Mouse (Mus musculus) layer of hippocampus, postnatal 14 days (tissue): ENCODE measurements around the gene Espnl. TPM values are rescaled to one million over a fixed set of nuclear protein-coding genes. Genes with fewer than 3 reads are reported as not detected.

Experiments
- DNase-seq, 2 experiments: peaks; one replicate each; pipeline ENCODE4 v3.0.0; 2021 to 2022; ENCODE audit warnings: low spot score in 2 of 2, mixed read lengths in 1 of 2
- total RNA-seq, 2 experiments: library from RNA; stranded (reverse); gene quantifications; 2 replicates each; pipeline ENCODE4 v1.2.3; 2021

The Espnl gene
- total RNA-seq, 2 experiments from 2014 or later: 0.05 to 0.10 TPM

- DNase-seq: no peak
These were observed 51.5 kb downstream of the Espnl start for GRCm38 (mm10) chr1:91373414-91373835.

DNA sequence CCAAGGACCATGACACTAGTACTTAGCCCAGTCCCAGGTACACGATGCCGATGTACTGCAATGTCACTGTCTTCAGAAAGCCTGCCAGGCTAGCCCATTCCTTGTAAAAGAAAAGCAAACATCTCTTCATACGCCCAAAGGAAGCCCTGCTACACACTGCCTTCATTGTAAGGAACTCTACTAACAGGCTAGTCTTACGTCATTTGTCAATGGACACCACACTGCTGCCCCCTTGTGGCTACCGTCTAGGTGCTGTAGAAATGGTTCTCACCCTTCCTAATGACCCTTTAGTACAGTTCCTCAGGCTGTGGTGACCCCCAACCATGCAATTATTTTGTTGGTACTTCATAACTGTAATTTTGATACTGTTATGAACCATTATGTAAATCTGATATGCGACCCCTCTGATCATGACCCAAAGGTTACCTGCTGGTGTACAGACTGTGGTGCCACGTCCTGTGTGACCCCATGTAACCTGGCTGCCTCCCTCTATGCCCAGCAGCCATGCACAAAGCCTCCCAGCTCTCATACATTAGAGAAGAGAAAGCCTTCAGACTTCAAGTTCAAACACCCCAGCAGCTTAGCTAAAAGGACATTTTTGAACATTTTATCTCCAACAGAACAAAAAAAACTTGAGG is 58.7 kb downstream of the Espnl start:
- DNase-seq: peak; percentile 71 to 76

DNA sequence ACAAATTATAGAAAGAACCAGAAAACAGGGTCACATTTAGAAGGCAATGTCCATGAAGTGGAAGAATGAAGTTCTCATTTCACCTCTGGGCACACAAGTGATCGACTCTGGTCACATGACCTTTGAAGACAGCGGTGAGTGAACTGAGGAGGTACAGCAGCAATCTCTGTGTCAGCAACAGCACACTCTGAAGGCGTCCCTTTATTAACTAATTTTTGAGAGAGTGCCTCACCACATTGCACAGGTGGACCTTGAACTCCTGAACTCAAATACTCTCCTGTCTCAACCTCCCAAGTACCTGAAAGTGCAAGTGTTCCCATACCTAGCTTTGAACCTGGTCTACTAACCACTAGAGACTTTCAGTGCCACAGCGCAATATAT is 59.2 kb downstream of the Espnl start:
- no peak for DNase-seq

GRCm38 (mm10) chr1:91390369-91390768 is 68.5 kb downstream of the Espnl start:
- no peak for DNase-seq

- DNase-seq: no peak
These were observed 76.0 kb downstream of the Espnl start for GRCm38 (mm10) chr1:91397927-91398259.

Other genes with a start within 250 kb of the Espnl start
- gene Rbm44, start 177.0 kb upstream of the Espnl start, total RNA-seq: not detected
- 10 to 100 TPM; 51.3 to 53.0 TPM for gene Ramp1, start 142.3 kb upstream of the Espnl start, total RNA-seq
- gene Ube2f, start 71.8 kb upstream of the Espnl start, total RNA-seq: 10 to 100 TPM; 57.2 to 57.4 TPM
- gene Scly, start 23.7 kb upstream of the Espnl start, total RNA-seq: 10 to 100 TPM; 12.7 to 13.4 TPM
- under 1 TPM; 0.09 to 0.12 TPM for gene Klhl30, start 28.9 kb downstream of the Espnl start, total RNA-seq
- under 1 TPM in 1 of 2 experiments, not detected in 1; 0.12 TPM for gene Erfe, start 44.4 kb downstream of the Espnl start, total RNA-seq
- 10 to 100 TPM; 63.6 to 63.7 TPM for gene Ilkap, start 76.7 kb downstream of the Espnl start, total RNA-seq
- 10 to 100 TPM; 20.6 to 21.9 TPM for gene Hes6, start 92.0 kb downstream of the Espnl start, total RNA-seq
- gene Per2, start 137.2 kb downstream of the Espnl start, total RNA-seq: 10 to 100 TPM; 24.2 to 28.6 TPM
- 10 to 100 TPM; 11.6 to 12.6 TPM for gene Traf3ip1, start 172.6 kb downstream of the Espnl start, total RNA-seq
- gene Asb1, start 218.5 kb downstream of the Espnl start, total RNA-seq: 10 to 100 TPM; 44.6 to 48.5 TPM